Mouse (Mus musculus) liver, embryonic 11.5 days (tissue): ENCODE measurements around the gene Fbxo46. TPM values are rescaled to one million over a fixed set of nuclear protein-coding genes. Genes with fewer than 3 reads are reported as not detected.

Experiments
- ATAC-seq: fragments of 200-750 bp; cut with Nextera tagmentation; replicated peaks from 2 replicates; pipeline ENCODE4 v1.8.0; 2017; ENCODE audit warnings: moderate number of reproducible peaks, mild to moderate bottlenecking, moderate TSS enrichment, moderate library complexity; ENCODE audit not compliant: low FRiP score
- DNase-seq: peaks from one replicate; pipeline ENCODE4 v3.0.0-alpha.2; 2017; ENCODE audit warnings: low spot score
- H3K27ac ChIP-seq: fragments of 300-500 bp; sonication (generic); 2 replicates; pipeline ENCODE4 v1.5.1; 2014; ENCODE audit warnings: mild to moderate bottlenecking, low read depth, low read length, control low read depth
- H3K27me3 ChIP-seq: fragments of 300-500 bp; sonication (generic); replicated peaks from 2 replicates; pipeline ENCODE4 v1.6.1; 2014; ENCODE audit warnings: low read length, mixed read lengths; ENCODE audit not compliant: control insufficient read depth, insufficient read depth
- H3K36me3 ChIP-seq: fragments of 300-500 bp; sonication (generic); 2 replicates; pipeline ENCODE4 v1.6.1; 2014; ENCODE audit warnings: mild to moderate bottlenecking, low read length, moderate library complexity, mixed read lengths; ENCODE audit not compliant: control insufficient read depth, insufficient read depth
- H3K4me1 ChIP-seq: fragments of 300-500 bp; sonication (generic); replicated peaks from 2 replicates; pipeline ENCODE4 v1.6.1; 2014; ENCODE audit warnings: low read length, mixed read lengths; ENCODE audit not compliant: control insufficient read depth, insufficient read depth
- H3K4me2 ChIP-seq: fragments of 300-500 bp; sonication (generic); 2 replicates; pipeline ENCODE4 v1.6.1; 2014; ENCODE audit warnings: mild to moderate bottlenecking, control low read depth, moderate library complexity
- H3K4me3 ChIP-seq: fragments of 300-500 bp; sonication (generic); 2 replicates; pipeline ENCODE4 v1.5.1; 2014; ENCODE audit warnings: low read depth, low read length, control low read depth
- H3K9ac ChIP-seq: fragments of 300-500 bp; sonication (generic); 2 replicates; pipeline ENCODE4 v1.6.1; 2014; ENCODE audit warnings: low read depth, low read length, control low read depth
- H3K9me3 ChIP-seq: fragments of 300-500 bp; sonication (generic); 2 replicates; pipeline ENCODE4 v1.6.1; 2016; ENCODE audit warnings: low read length, inconsistent platforms, mixed read lengths; ENCODE audit not compliant: control insufficient read depth
- WGBS: fragments of 180-500 bp; shearing (Covaris S2); extraction: QIAGEN DNeasy Blood & Tissue Kit; methylation state at CpG from one replicate; pipeline ENCODE4 v1.1.7; 2014; 5-methylcytosine and 5-hydroxymethylcytosine counted together
- polyA plus RNA-seq: library from polyadenylated mRNA; unstranded; fragments of >200 nt; fragmentation: Nextera tagmentation; extraction: Ambion mirVana; gene quantifications from 2 replicates; pipeline ENCODE4 v1.2.1, GENCODE M21; 2014

Fbxo46 gene
- polyA plus RNA-seq, 1 experiment from 2014 or later, result 9.9 TPM

- ATAC-seq (no peak), DNase-seq (no peak)
- Histone ChIP-seq H3K36me3 (no peaks in the 10 kb centered on the region), H3K4me3 (no peak overlapping the region), H3K9me3 (peaks cover 2% of the 10 kb centered on the region; the same call in 1 of the 2 replicates), H3K4me2 (no peak overlapping the region), H3K27me3 (peaks cover 13% of the 10 kb centered on the region), H3K9ac (no peak overlapping the region), H3K4me1 (peaks cover 21% of the 10 kb centered on the region), H3K27ac (peak overlapping the region; percentile 43; the same call in 1 of the 2 replicates)
- 50% methylated on average over 8 of the region's 8 CpGs for WGBS
Measured at GRCm38 (mm10) chr7:19170142-19170541, 50.5 kb downstream of the Fbxo46 start.

- H3K27ac ChIP-seq, result no peak overlapping the region
- no peak overlapping the region for H3K4me3 ChIP-seq
- DNase-seq (no peak), ATAC-seq (no peak)
- WGBS, result 32% methylated on average over 8 of the region's 8 CpGs
- no peaks in the 10 kb centered on the region for H3K36me3 ChIP-seq
- no peak overlapping the region for H3K4me2 ChIP-seq
- H3K4me1 ChIP-seq, result peaks cover 18% of the 10 kb centered on the region
- H3K9ac ChIP-seq, result peak overlapping the region; percentile 2; the same call in 1 of the 2 replicates
- H3K9me3 ChIP-seq, result peaks cover 2% of the 10 kb centered on the region; the same call in 1 of the 2 replicates
- peaks cover 25% of the 10 kb centered on the region for H3K27me3 ChIP-seq
Measured at GRCm38 (mm10) chr7:19171831-19172230, 52.2 kb downstream of the Fbxo46 start.

GRCm38 (mm10) chr7:19172874-19173273 lies 53.2 kb downstream of the Fbxo46 start:
- DNase-seq, result peak; percentile 87
- ATAC-seq, result peak; percentile 56
- Histone ChIP-seq H3K4me1 (peaks cover 20% of the 10 kb centered on the region), H3K36me3 (no peaks in the 10 kb centered on the region), H3K4me3 (0 out of 2 replicates have a peak overlapping the region, but pooled peaks have one; percentile 8), H3K4me2 (peak overlapping the region; percentile 56), H3K9me3 (no peaks in the 10 kb centered on the region), H3K27me3 (peaks cover 36% of the 10 kb centered on the region), H3K27ac (no peak overlapping the region), H3K9ac (no peak overlapping the region)
- 5% methylated on average over 17 of the region's 17 CpGs for WGBS

DNA sequence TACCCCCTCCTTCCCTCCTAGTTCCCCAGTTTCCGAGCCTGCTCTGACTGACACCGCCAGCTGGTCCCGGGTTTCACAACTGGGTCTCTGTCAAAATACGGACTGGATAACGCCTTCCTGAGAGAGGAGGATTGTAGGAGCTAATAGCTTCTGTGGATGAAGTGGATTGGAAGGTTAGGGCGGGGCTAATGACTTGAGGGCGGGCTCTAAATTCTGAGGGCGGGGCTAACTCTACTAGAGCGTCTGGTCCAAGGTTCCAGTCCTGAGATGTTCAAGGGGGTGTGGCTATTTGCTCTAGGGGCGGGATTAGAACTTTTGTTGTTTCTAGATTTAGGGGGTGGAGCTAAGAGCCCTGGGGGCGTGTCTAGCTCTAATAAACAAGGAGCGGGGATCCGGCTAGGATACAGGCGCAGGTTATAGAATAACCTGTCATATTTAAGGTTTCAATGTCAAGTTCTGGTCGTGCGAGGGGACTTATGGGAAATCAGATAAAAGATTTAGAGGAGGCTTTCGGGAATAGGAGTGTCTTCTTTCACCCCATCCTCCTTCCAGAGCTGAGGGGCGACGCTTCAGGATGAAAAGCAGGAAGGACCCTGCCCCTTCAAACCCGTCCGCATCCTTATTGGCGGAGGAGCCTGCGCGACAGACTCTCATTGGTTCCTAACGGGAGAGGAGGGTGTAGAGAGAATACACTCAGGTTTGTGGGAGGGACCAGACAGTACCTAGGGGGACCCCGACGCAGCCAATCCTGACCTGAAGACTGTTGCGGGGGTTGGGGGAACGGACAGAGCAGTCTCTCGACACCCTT lies 56.3 kb downstream of the Fbxo46 start, which contains the start of gene Eml2:
Gene Eml2 (plus strand): TSS at position 714 of the 808 bp plus-strand sequence.
- Histone ChIP-seq H3K36me3 (no peaks in the 10 kb centered on the region), H3K4me2 (peak within 1 kb of the TSS; percentile 45), H3K9me3 (no peaks in the 10 kb centered on the region), H3K4me1 (peaks cover 30% of the 10 kb centered on the region), H3K27ac (no peak within 1 kb of the TSS), H3K27me3 (peaks cover 46% of the 10 kb centered on the region), H3K9ac (no peak within 1 kb of the TSS), H3K4me3 (peak within 1 kb of the TSS; percentile 18; the same call in 1 of the 2 replicates)
- no peak for DNase-seq
- WGBS, result 2% methylated on average over 30 of the region's 30 CpGs
- ATAC-seq, result no peak; the same call in 1 of the 2 replicates

GRCm38 (mm10) chr7:19176516-19176947 lies 56.9 kb downstream of the Fbxo46 start:
- H3K9ac ChIP-seq, result no peak overlapping the region
- WGBS, result 8% methylated on average over 21 of the region's 21 CpGs
- H3K4me3 ChIP-seq, result peak overlapping the region; percentile 18; the same call in 1 of the 2 replicates

GRCm38 (mm10) chr7:19177216-19177615 lies 57.6 kb downstream of the Fbxo46 start:
- Histone ChIP-seq H3K36me3 (no peaks in the 10 kb centered on the region), H3K4me2 (no peak overlapping the region), H3K9ac (no peak overlapping the region), H3K27me3 (peaks cover 46% of the 10 kb centered on the region), H3K4me3 (no peak overlapping the region), H3K4me1 (peaks cover 33% of the 10 kb centered on the region), H3K9me3 (no peaks in the 10 kb centered on the region), H3K27ac (no peak overlapping the region)
- ATAC-seq (no peak), DNase-seq (no peak)
- WGBS, result 66% methylated on average over 7 of the region's 7 CpGs

More at GRCm38 (mm10) chr7:19176516-19176947, 56.9 kb downstream of the Fbxo46 start:
- H3K27me3 ChIP-seq, result peaks cover 46% of the 10 kb centered on the region
- no peaks in the 10 kb centered on the region for H3K36me3 ChIP-seq
- DNase-seq (no peak), ATAC-seq (no peak)
- H3K27ac ChIP-seq, result no peak overlapping the region
- H3K9me3 ChIP-seq, result no peaks in the 10 kb centered on the region
- peaks cover 31% of the 10 kb centered on the region for H3K4me1 ChIP-seq
- H3K4me2 ChIP-seq, result peak overlapping the region; percentile 45

- no peaks in the 10 kb centered on the region for H3K36me3 ChIP-seq
- ATAC-seq, result no peak
- H3K27me3 ChIP-seq, result peaks cover 46% of the 10 kb centered on the region
- DNase-seq, result no peak
- H3K9ac ChIP-seq, result no peak overlapping the region
- H3K4me2 ChIP-seq, result peak overlapping the region; percentile 56
- no peaks in the 10 kb centered on the region for H3K9me3 ChIP-seq
- peaks cover 30% of the 10 kb centered on the region for H3K4me1 ChIP-seq
- WGBS, result 12% methylated on average over 18 of the region's 18 CpGs
- H3K27ac ChIP-seq, result no peak overlapping the region
- peak overlapping the region; percentile 17; the same call in 1 of the 2 replicates for H3K4me3 ChIP-seq
Measured at GRCm38 (mm10) chr7:19178035-19178434, 58.4 kb downstream of the Fbxo46 start.

GRCm38 (mm10) chr7:19178443-19179092 lies 58.9 kb downstream of the Fbxo46 start:
- DNase-seq (peak; percentile 79), ATAC-seq (no peak)
- H3K4me3 ChIP-seq, result peak overlapping the region; percentile 30; the same call in 1 of the 2 replicates
- H3K27me3 ChIP-seq, result peaks cover 44% of the 10 kb centered on the region
- peaks cover 30% of the 10 kb centered on the region for H3K4me1 ChIP-seq
- H3K9ac ChIP-seq, result no peak overlapping the region
- WGBS, result 3% methylated on average over 27 of the region's 27 CpGs
- H3K9me3 ChIP-seq, result no peaks in the 10 kb centered on the region
- peak overlapping the region; percentile 56 for H3K4me2 ChIP-seq
- H3K27ac ChIP-seq, result no peak overlapping the region
- no peaks in the 10 kb centered on the region for H3K36me3 ChIP-seq
